Mouse (Mus musculus): ENCODE measurements around the gene Itpr1. TPM values are rescaled to one million over a fixed set of nuclear protein-coding genes. Genes with fewer than 3 reads are reported as not detected.
A peak's percentile ranks its signal among the peaks of the same experiment; 100 is the strongest.

Gene Itpr1
- total RNA-seq, 4 experiments from 2014 or later: 444 to 572 (median 514) TPM

- DNase-seq (ENCODE audit: low spot score in 2 of 2): no peak
Measured at GRCm38 (mm10) chr6:108316951-108317350, 104.1 kb downstream of the Itpr1 start.

- DNase-seq (ENCODE audit: low spot score in 2 of 2): peak in 1 of 2 experiments; percentile 90
Measured at GRCm38 (mm10) chr6:108321653-108322052, 108.8 kb downstream of the Itpr1 start.

GRCm38 (mm10) chr6:108324464-108325025 is 111.6 kb downstream of the Itpr1 start:
- DNase-seq (ENCODE audit: low spot score in 2 of 2): no peak

- no peak for DNase-seq (ENCODE audit: low spot score in 2 of 2)
Measured at GRCm38 (mm10) chr6:108325400-108325799, 112.5 kb downstream of the Itpr1 start.

- DNase-seq (ENCODE audit: low spot score in 2 of 2): no peak
Measured at GRCm38 (mm10) chr6:108325948-108326411, 113.1 kb downstream of the Itpr1 start.

- no peak for DNase-seq (ENCODE audit: low spot score in 2 of 2)
Measured at GRCm38 (mm10) chr6:108326751-108327161, 113.9 kb downstream of the Itpr1 start.

GRCm38 (mm10) chr6:108327561-108327960 is 114.7 kb downstream of the Itpr1 start:
- DNase-seq (ENCODE audit: low spot score in 2 of 2): no peak

GRCm38 (mm10) chr6:108328296-108328695 is 115.4 kb downstream of the Itpr1 start:
- DNase-seq (ENCODE audit: low spot score in 2 of 2): no peak

- no peak for DNase-seq (ENCODE audit: low spot score in 2 of 2)
Measured at GRCm38 (mm10) chr6:108330461-108330860, 117.6 kb downstream of the Itpr1 start.

- no peak for DNase-seq (ENCODE audit: low spot score in 2 of 2)
Measured at GRCm38 (mm10) chr6:108331268-108331667, 118.4 kb downstream of the Itpr1 start.

- DNase-seq (ENCODE audit: low spot score in 2 of 2): no peak
Measured at GRCm38 (mm10) chr6:108334059-108334458, 121.2 kb downstream of the Itpr1 start.

- DNase-seq (ENCODE audit: low spot score in 2 of 2): no peak
Measured at GRCm38 (mm10) chr6:108335202-108335823, 122.4 kb downstream of the Itpr1 start.

- no peak for DNase-seq (ENCODE audit: low spot score in 2 of 2)
Measured at GRCm38 (mm10) chr6:108336506-108336905, 123.6 kb downstream of the Itpr1 start.

- peak in 1 of 2 experiments; percentile 75 for DNase-seq (ENCODE audit: low spot score in 2 of 2)
Measured at GRCm38 (mm10) chr6:108337289-108337688, 124.4 kb downstream of the Itpr1 start.

GRCm38 (mm10) chr6:108338362-108338761 is 125.5 kb downstream of the Itpr1 start:
- no peak for DNase-seq (ENCODE audit: low spot score in 2 of 2)

- no peak for DNase-seq (ENCODE audit: low spot score in 2 of 2)
Measured at GRCm38 (mm10) chr6:108342989-108343388, 130.1 kb downstream of the Itpr1 start.

GRCm38 (mm10) chr6:108343781-108344310 is 130.9 kb downstream of the Itpr1 start:
- DNase-seq (ENCODE audit: low spot score in 2 of 2): no peak

GRCm38 (mm10) chr6:108350801-108351200 is 137.9 kb downstream of the Itpr1 start:
- no peak for DNase-seq (ENCODE audit: low spot score in 2 of 2)

GRCm38 (mm10) chr6:108351998-108352397 is 139.1 kb downstream of the Itpr1 start:
- no peak for DNase-seq (ENCODE audit: low spot score in 2 of 2)

GRCm38 (mm10) chr6:108367412-108367811 is 154.5 kb downstream of the Itpr1 start:
- DNase-seq (ENCODE audit: low spot score in 2 of 2): no peak

GRCm38 (mm10) chr6:108369031-108369430 is 156.1 kb downstream of the Itpr1 start:
- DNase-seq (ENCODE audit: low spot score in 2 of 2): no peak

GRCm38 (mm10) chr6:108371347-108371893 is 158.5 kb downstream of the Itpr1 start:
- DNase-seq (ENCODE audit: low spot score in 2 of 2): no peak

- DNase-seq (ENCODE audit: low spot score in 2 of 2): no peak
Measured at GRCm38 (mm10) chr6:108374019-108374418, 161.1 kb downstream of the Itpr1 start.

Data from left cerebral cortex, adult 8-10 months (tissue).